Mouse (Mus musculus): ENCODE data around the gene Phf1.

DNA sequence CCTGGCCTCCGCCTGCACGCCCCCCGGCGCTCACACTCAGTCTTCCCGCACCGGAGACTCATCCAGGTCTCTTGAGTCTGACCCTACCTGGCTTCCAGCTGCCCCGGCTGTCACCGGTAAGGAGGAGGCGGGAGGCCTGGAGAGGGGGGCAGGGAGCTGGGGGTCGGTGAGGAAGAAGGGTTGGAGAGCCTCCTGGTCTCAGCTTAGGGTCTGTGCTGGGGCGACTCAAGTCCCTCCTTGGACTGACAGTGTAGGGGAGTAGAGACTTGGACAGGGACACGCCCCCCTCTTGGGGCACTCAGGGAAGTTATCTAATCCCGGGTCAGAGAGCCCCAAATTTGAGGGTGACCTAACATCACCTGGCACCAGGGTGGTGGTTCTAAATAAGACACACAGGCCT is 567 bp downstream of the Phf1 start:
- TF ChIP-seq POLR2A (IDR thresholded peaks at IDR 0.05; ENCODE audit: insufficient read length, low read depth) (no peak), E2F4 (IDR thresholded peaks at IDR 0.05; ENCODE audit: insufficient read depth) (no peak), SRF (IDR thresholded peaks at IDR 0.05; ENCODE audit: control insufficient read depth, insufficient read length, low read depth) (no peak), MYOD1 (IDR thresholded peaks at IDR 0.05; ENCODE audit: control insufficient read depth in 1 of 3, insufficient read length in 2 of 3, low read depth in 2 of 3) (no peak), USF1 (IDR thresholded peaks at IDR 0.05; ENCODE audit: low read depth) (no peak), MAX (IDR thresholded peaks at IDR 0.05; ENCODE audit: low read depth) (no peak), TCF3 (IDR thresholded peaks at IDR 0.05; ENCODE audit: insufficient read length, low read depth) (no peak), MYOG (IDR thresholded peaks at IDR 0.05; ENCODE audit: control insufficient read depth in 1 of 3, insufficient read depth in 1 of 3, insufficient read length in 2 of 3, low read depth in 2 of 3) (no peak), CEBPB (IDR thresholded peaks at IDR 0.05; ENCODE audit: insufficient read depth, poor library complexity, severe bottlenecking) (no peak), TCF12 (IDR thresholded peaks at IDR 0.05; ENCODE audit: insufficient read depth, poor library complexity, severe bottlenecking) (no peak), POLR2AphosphoS2 (IDR thresholded peaks at IDR 0.05; ENCODE audit: insufficient read length, low read depth) (no peak)

All from myocyte (in vitro differentiated cells).